Mouse (Mus musculus) left cerebral cortex, postnatal 14 days (tissue): ENCODE results near the gene Wbp1. TPM values are rescaled to one million over a fixed set of nuclear protein-coding genes. Genes with fewer than 3 reads are reported as not detected.

ENCODE experiments used
- microRNA-seq, 2 experiments: library from miRNA; unstranded; fragments of <30 nt; microRNA quantifications; one replicate each; pipeline ENCODE4 v1.2.0; 2022
- total RNA-seq, 2 experiments: library from RNA; stranded (reverse); gene quantifications; 2 replicates each; pipeline ENCODE4 v1.2.3; 2021

Gene Wbp1
- total RNA-seq, 2 experiments from 2014 or later = 44.2 to 53.8 TPM

Small RNAs within 50 kb of the gene (microRNA-seq; reads per million reads assigned to microRNA genes)
- 0 reads per million in 2 experiments for gene Mir3470a

Other genes starting within 250 kb of the Wbp1 start
- 10 to 100 TPM; 44.5 to 45.6 TPM for gene Sema4f, start 181.8 kb downstream of the Wbp1 start, total RNA-seq
- under 1 TPM in 1 of 2 experiments, not detected in 1; 0.23 TPM for gene M1ap, start 174.7 kb downstream of the Wbp1 start, total RNA-seq
- gene Dok1, start 88.1 kb downstream of the Wbp1 start, total RNA-seq = 1 to 10 TPM; 1.5 to 2.3 TPM
- 1 to 10 TPM; 3.0 to 3.3 TPM for gene Loxl3, start 87.4 kb downstream of the Wbp1 start, total RNA-seq
- 100 to 1,000 TPM; 104 to 113 TPM for gene Aup1, start 67.0 kb downstream of the Wbp1 start, total RNA-seq
- 10 to 100 TPM; 52.2 to 57.5 TPM for gene Htra2, start 66.3 kb downstream of the Wbp1 start, total RNA-seq
- gene Dqx1, start 63.7 kb downstream of the Wbp1 start, total RNA-seq = under 1 TPM; 0.44 to 0.79 TPM
- not detected for gene Tlx2, start 51.3 kb downstream of the Wbp1 start, total RNA-seq
- 10 to 100 TPM; 21.9 to 24.3 TPM for gene Pcgf1, start 43.7 kb downstream of the Wbp1 start, total RNA-seq
- gene Lbx2, start 35.2 kb downstream of the Wbp1 start, total RNA-seq = under 1 TPM in 1 of 2 experiments, not detected in 1; 0.46 TPM
- 1 to 10 TPM; 3.5 to 4.9 TPM for gene Ccdc142, start 20.0 kb downstream of the Wbp1 start, total RNA-seq
- gene Gm42688, start 19.9 kb downstream of the Wbp1 start, total RNA-seq = 1 to 10 TPM; 4.1 to 5.5 TPM
- gene Mrpl53, start 12.5 kb downstream of the Wbp1 start, total RNA-seq = 10 to 100 TPM; 61.7 to 64.8 TPM
- 10 to 100 TPM; 24.4 to 27.3 TPM for gene Mogs, start 6.1 kb downstream of the Wbp1 start, total RNA-seq
- 10 to 100 TPM; 15.1 to 18.8 TPM for gene Ino80b, start 3.9 kb upstream of the Wbp1 start, total RNA-seq
- 10 to 100 TPM; 55.2 to 62.4 TPM for gene Rtkn, start 13.9 kb upstream of the Wbp1 start, total RNA-seq
- 10 to 100 TPM; 29.0 to 31.6 TPM for gene Wdr54, start 34.8 kb upstream of the Wbp1 start, total RNA-seq
- 10 to 100 TPM; 31.4 to 32.5 TPM for gene 1700003E16Rik, start 34.8 kb upstream of the Wbp1 start, total RNA-seq
- gene Dctn1, start 44.4 kb upstream of the Wbp1 start, total RNA-seq = 100 to 1,000 TPM; 341 to 348 TPM
- 1 to 10 TPM; 1.1 TPM for gene Slc4a5, start 98.3 kb upstream of the Wbp1 start, total RNA-seq
- gene Mthfd2, start 204.3 kb upstream of the Wbp1 start, total RNA-seq = 1 to 10 TPM; 6.2 to 6.6 TPM
- gene Mob1a, start 204.5 kb upstream of the Wbp1 start, total RNA-seq = 10 to 100 TPM; 22.0 to 22.4 TPM
- gene Bola3, start 227.6 kb upstream of the Wbp1 start, total RNA-seq = 10 to 100 TPM; 41.2 to 45.5 TPM